Mouse (Mus musculus): ENCODE data around the gene Prss54.

The Prss54 gene

DNA sequence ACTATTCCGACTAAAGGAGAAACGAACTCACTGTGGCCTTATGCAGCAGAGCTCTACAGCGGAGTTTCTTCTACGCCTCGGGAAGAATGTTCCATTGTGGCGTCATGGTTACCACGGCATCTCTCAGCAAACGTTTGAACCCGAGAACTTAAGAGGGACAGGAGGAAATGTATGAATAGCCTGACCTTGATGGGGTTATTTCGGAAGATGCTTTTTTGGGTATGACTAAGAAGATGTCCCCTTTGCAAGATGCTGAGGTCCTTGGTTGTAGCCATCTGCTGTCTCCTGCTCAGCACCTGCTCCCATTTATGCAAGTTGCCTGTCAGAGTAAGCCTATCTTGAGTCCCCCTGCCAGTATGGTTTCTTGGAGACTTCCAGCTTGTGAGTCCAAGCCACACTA lies at the start of gene Prss54:
Gene Prss54, minus strand, starts transcription at position 101 of the 400 bp plus-strand sequence.
- in situ Hi-C loops (cut with MboI; ENCODE audit: low pct_unique_long_range_greater_than_20kb in 1 of 2, low sequenced_read_pairs in 2 of 2, unreplicated experiment in 1 of 2): no loop called here

GRCm38 (mm10) chr8:95624833-95625232 lies 48.7 kb upstream of the Prss54 start:
- in situ Hi-C loops (cut with MboI; ENCODE audit: low pct_unique_long_range_greater_than_20kb in 1 of 2, low sequenced_read_pairs in 2 of 2, unreplicated experiment in 1 of 2): loop anchor here in 1 of 2 experiments (25.0 kb wide), 1 partner anchor 287 kb away; no protein-coding TSS in a partner anchor

- in situ Hi-C loops (cut with MboI; ENCODE audit: low pct_unique_long_range_greater_than_20kb in 1 of 2, low sequenced_read_pairs in 2 of 2, unreplicated experiment in 1 of 2): loop anchor here in 1 of 2 experiments (25.0 kb wide), 1 partner anchor 292 kb away; no protein-coding TSS in a partner anchor
Observed at GRCm38 (mm10) chr8:95620046-95620445, 43.9 kb upstream of the Prss54 start.

- in situ Hi-C loops (cut with MboI; ENCODE audit: low pct_unique_long_range_greater_than_20kb in 1 of 2, low sequenced_read_pairs in 2 of 2, unreplicated experiment in 1 of 2): loop anchor here in 1 of 2 experiments (25.0 kb wide), 1 partner anchor 296 kb away; no protein-coding TSS in a partner anchor
Observed at GRCm38 (mm10) chr8:95616383-95616782, 40.2 kb upstream of the Prss54 start.

DNA sequence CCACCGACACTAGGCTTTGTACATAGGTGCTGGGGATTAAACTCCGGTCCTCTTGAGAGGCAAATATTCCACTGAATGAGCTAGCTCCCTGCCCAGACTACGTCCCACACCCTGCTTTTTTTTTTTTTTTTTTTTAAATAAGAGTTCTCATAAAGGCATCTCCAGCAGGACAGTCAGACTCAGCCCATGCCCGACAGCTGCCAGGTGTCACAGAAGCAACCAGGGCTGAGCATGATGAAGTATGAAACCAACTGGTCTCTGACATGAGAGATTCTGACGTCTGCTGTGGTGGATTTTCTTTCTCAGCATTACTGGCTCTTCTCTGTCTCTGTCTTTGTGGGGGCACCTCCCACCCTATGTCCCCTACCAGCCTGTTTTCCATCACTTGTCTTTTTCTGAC lies 35.6 kb upstream of the Prss54 start:
- in situ Hi-C loops (cut with MboI; ENCODE audit: low pct_unique_long_range_greater_than_20kb in 1 of 2, low sequenced_read_pairs in 2 of 2, unreplicated experiment in 1 of 2): loop anchor here in 1 of 2 experiments (25.0 kb wide), 1 partner anchor 301 kb away; no protein-coding TSS in a partner anchor

GRCm38 (mm10) chr8:95610749-95611148 lies 34.6 kb upstream of the Prss54 start:
- in situ Hi-C loops (cut with MboI; ENCODE audit: low pct_unique_long_range_greater_than_20kb in 1 of 2, low sequenced_read_pairs in 2 of 2, unreplicated experiment in 1 of 2): loop anchor here in 1 of 2 experiments (25.0 kb wide), 1 partner anchor 302 kb away; no protein-coding TSS in a partner anchor

DNA sequence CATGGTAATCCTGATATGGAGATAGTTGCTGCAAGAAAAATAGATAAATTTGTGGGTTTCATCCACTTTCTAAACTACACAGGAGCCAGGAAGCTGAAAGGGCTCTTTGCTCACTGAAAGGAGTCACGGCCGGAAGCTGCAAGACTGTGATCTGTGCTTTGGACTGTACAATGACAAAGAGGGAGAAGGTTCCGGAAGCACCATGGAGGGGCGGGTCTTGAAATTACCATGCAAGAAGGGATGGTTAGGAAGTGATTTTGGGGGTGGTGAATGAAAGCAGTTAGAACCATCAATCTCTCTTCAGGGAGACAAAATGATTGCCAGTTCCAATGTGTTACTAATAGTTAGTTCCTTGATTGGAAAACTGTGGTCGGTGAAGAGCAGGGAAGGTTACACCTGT lies 33.3 kb upstream of the Prss54 start:
- in situ Hi-C loops (cut with MboI; ENCODE audit: low pct_unique_long_range_greater_than_20kb in 1 of 2, low sequenced_read_pairs in 2 of 2, unreplicated experiment in 1 of 2): loop anchor here (10.0 to 25.0 kb wide), 2 partner anchors 303 to 305 kb away; no protein-coding TSS in a partner anchor

GRCm38 (mm10) chr8:95607210-95607609 lies 31.1 kb upstream of the Prss54 start:
- in situ Hi-C loops (cut with MboI; ENCODE audit: low pct_unique_long_range_greater_than_20kb in 1 of 2, low sequenced_read_pairs in 2 of 2, unreplicated experiment in 1 of 2): loop anchor here (10.0 to 25.0 kb wide), 2 partner anchors 305 to 308 kb away; no protein-coding TSS in a partner anchor

DNA sequence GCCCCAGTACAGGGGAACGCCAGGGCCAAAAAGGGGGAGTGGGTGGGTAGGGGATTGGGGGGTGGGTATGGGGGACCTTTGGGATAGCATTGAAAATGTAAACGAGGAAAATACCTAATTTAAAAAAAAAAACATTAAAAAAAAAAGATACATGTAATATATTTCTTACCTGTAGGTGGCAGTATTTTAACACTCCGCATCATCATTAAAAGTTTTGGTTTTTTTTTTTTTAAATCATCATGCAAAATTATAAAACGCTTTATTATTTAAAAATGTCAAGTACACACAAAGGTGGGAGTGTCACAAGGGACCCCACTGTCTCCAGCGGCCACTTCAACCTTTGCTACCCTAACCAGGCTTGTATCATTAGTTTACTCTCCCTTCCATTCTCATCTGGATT lies 30.4 kb upstream of the Prss54 start:
- in situ Hi-C loops (cut with MboI; ENCODE audit: low pct_unique_long_range_greater_than_20kb in 1 of 2, low sequenced_read_pairs in 2 of 2, unreplicated experiment in 1 of 2): loop anchor here (10.0 to 25.0 kb wide), 2 partner anchors 306 to 308 kb away; no protein-coding TSS in a partner anchor

- in situ Hi-C loops (cut with MboI; ENCODE audit: low pct_unique_long_range_greater_than_20kb in 1 of 2, low sequenced_read_pairs in 2 of 2, unreplicated experiment in 1 of 2): loop anchor here (5.0 to 25.0 kb wide), 3 partner anchors 95 to 313 kb away; no protein-coding TSS in a partner anchor
Observed at GRCm38 (mm10) chr8:95602168-95602567, 26.0 kb upstream of the Prss54 start.

GRCm38 (mm10) chr8:95601306-95601705 lies 25.2 kb upstream of the Prss54 start:
- in situ Hi-C loops (cut with MboI; ENCODE audit: low pct_unique_long_range_greater_than_20kb in 1 of 2, low sequenced_read_pairs in 2 of 2, unreplicated experiment in 1 of 2): loop anchor here (5.0 to 25.0 kb wide), 3 partner anchors 96 to 313 kb away; no protein-coding TSS in a partner anchor

- in situ Hi-C loops (cut with MboI; ENCODE audit: low pct_unique_long_range_greater_than_20kb in 1 of 2, low sequenced_read_pairs in 2 of 2, unreplicated experiment in 1 of 2): loop anchor here (5.0 to 25.0 kb wide), 4 partner anchors 97 to 315 kb away; partner anchors contain the start of gene Mmp15 (in 1 of the 2)
Observed at GRCm38 (mm10) chr8:95599861-95600260, 23.7 kb upstream of the Prss54 start.

DNA sequence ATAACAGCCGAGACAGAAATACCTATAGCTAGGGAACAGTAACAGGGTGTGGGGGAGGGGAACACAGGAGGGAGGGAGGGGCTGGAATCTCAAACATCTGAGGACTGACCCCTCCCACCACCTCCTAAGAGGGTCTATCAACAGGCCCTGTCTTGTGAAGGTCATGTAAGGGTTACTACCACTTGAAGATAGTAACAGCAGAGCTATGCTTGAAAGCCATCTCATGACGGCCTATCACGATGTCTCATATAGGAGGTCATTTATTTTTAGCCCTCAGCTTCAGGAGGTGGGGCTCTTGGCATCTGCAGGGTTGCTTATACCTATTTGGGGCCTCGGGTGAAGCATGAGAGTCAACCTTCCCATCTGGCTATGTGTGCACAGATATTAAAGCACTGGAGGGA lies 20.7 kb upstream of the Prss54 start:
- in situ Hi-C loops (cut with MboI; ENCODE audit: low pct_unique_long_range_greater_than_20kb in 1 of 2, low sequenced_read_pairs in 2 of 2, unreplicated experiment in 1 of 2): loop anchor here in 1 of 2 experiments (10.0 kb wide), 1 partner anchor 242 kb away; the partner anchor contains the start of gene Mmp15

DNA sequence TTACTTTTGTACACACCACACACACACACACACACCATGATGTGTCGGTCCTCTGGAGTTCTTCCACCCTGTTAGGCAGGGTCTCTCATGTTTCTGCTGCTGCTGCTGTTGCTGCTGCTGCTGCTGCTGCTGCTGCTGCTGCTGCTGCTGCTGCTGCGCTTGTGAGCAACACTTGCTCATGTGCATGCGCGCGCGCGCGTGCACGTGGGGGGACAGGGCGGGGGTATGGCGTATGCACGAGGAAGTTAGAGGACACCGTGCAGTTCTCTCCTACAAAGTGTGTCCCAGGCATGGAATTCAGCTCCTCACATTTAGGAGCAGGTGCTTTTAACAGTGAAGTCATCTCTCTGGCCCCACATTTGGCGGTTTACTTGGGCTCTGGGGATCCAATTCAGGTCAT lies 19.0 kb upstream of the Prss54 start:
- in situ Hi-C loops (cut with MboI; ENCODE audit: low pct_unique_long_range_greater_than_20kb in 1 of 2, low sequenced_read_pairs in 2 of 2, unreplicated experiment in 1 of 2): loop anchor here in 1 of 2 experiments (10.0 kb wide), 1 partner anchor 240 kb away; the partner anchor contains the start of gene Mmp15

GRCm38 (mm10) chr8:95593439-95594393 lies 17.6 kb upstream of the Prss54 start:
- in situ Hi-C loops (cut with MboI; ENCODE audit: low pct_unique_long_range_greater_than_20kb in 1 of 2, low sequenced_read_pairs in 2 of 2, unreplicated experiment in 1 of 2): loop anchor here in 1 of 2 experiments (10.0 kb wide), 1 partner anchor 239 kb away; the partner anchor contains the start of gene Mmp15

- in situ Hi-C loops (cut with MboI; ENCODE audit: low pct_unique_long_range_greater_than_20kb in 1 of 2, low sequenced_read_pairs in 2 of 2, unreplicated experiment in 1 of 2): loop anchor here in 1 of 2 experiments (10.0 kb wide), 1 partner anchor 237 kb away; the partner anchor contains the start of gene Mmp15
Observed at GRCm38 (mm10) chr8:95592131-95592780, 16.1 kb upstream of the Prss54 start.

DNA sequence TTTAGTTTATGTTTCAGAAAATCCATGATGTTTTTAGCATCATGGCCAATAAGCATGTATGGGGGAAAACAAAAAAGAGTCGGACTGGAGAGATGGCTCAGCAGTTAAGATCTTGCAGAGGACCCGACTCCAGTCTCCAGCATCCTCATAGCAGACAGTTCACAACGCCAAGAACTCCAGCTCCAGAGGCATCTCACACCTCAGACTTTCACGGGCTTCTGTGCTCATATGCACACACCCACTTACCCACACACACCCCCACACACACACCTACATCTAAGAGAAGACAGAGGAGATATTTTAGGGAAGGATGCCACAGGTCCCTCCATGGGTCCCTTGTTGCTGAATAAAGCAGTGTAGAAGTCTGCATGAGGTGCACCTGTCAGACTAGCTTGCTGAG lies 14.4 kb upstream of the Prss54 start:
- in situ Hi-C loops (cut with MboI; ENCODE audit: low pct_unique_long_range_greater_than_20kb in 1 of 2, low sequenced_read_pairs in 2 of 2, unreplicated experiment in 1 of 2): loop anchor here in 1 of 2 experiments (10.0 kb wide), 1 partner anchor 236 kb away; the partner anchor contains the start of gene Mmp15

DNA sequence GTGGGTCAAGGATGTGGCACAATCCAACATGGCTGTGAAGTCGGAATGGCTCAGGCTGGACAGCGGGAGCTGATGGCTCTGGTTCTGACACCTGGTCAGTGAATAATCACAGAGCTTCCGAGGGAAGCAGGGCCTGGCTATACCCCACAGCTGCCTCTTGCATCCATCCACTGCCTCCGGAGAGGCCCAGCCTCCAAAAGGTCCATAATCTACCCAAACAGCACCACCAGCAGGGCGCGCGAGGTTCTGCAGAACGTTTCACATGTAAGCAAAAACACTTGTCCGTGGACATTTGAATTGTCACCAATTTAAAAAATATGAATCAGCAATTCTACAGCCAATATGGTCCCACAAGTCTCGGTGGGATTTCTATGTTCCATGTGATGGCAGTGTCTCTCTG lies 13.1 kb upstream of the Prss54 start:
- in situ Hi-C loops (cut with MboI; ENCODE audit: low pct_unique_long_range_greater_than_20kb in 1 of 2, low sequenced_read_pairs in 2 of 2, unreplicated experiment in 1 of 2): no loop called here
